Mouse (Mus musculus) myocyte (in vitro differentiated cells): ENCODE measurements around the gene Ncoa3.

Experiments used
- POLR2A ChIP-seq: IDR thresholded peaks from one replicate; pipeline ENCODE4 v1.6.1; 2011; ENCODE audit warnings: low read depth, mild to moderate bottlenecking, control low read depth, moderate library complexity; ENCODE audit not compliant: insufficient read length
- POLR2AphosphoS2 ChIP-seq: IDR thresholded peaks from one replicate; pipeline ENCODE4 v1.6.1; 2011; ENCODE audit warnings: low read depth, control low read depth; ENCODE audit not compliant: insufficient read length

- no peak for TF ChIP-seq POLR2AphosphoS2
- no peak for TF ChIP-seq POLR2A
Measured at GRCm38 (mm10) chr2:165955386-165955785, 37.0 kb upstream of the Ncoa3 start.
